Mouse (Mus musculus) megakaryocyte, embryonic 14.5 days (primary cell): Measurements from ENCODE around the gene Cox6b1. TPM values are rescaled to one million over a fixed set of nuclear protein-coding genes. Genes with fewer than 3 reads are reported as not detected.

Source experiments
- H3K27me3 ChIP-seq: replicated peaks from 2 replicates; pipeline ENCODE3; 2012; ENCODE audit warnings: inconsistent platforms
- H3K36me3 ChIP-seq: replicated peaks from 2 replicates; pipeline ENCODE3; 2012; ENCODE audit warnings: low read length, inconsistent platforms, mixed read lengths
- H3K4me1 ChIP-seq: 2 replicates; pipeline ENCODE4 v1.6.1; 2012; ENCODE audit warnings: inconsistent platforms
- H3K4me3 ChIP-seq: replicated peaks from 2 replicates; pipeline ENCODE3; 2012; ENCODE audit warnings: moderate library complexity, mild to moderate bottlenecking, inconsistent platforms
- H3K9me3 ChIP-seq: 2 replicates; pipeline ENCODE4 v1.6.1; 2012; ENCODE audit warnings: inconsistent platforms
- FLI1 ChIP-seq: IDR thresholded peaks from 2 replicates; pipeline ENCODE4 v1.6.1; 2012; ENCODE audit warnings: low read length, inconsistent platforms, mixed read lengths
- GATA1 ChIP-seq: IDR thresholded peaks from 3 replicates; pipeline ENCODE4 v1.6.1; 2012; ENCODE audit warnings: mixed read lengths, low read length, inconsistent platforms, borderline replicate concordance
- polyA plus RNA-seq: library from polyadenylated mRNA; stranded (reverse); fragments of >175 nt; gene quantifications from 2 replicates; pipeline ENCODE4 v1.2.3, GENCODE M21; 2012; ENCODE audit warnings: low replicate concordance; ENCODE audit not compliant: insufficient read depth

The Cox6b1 gene
- polyA plus RNA-seq, 1 experiment: 197 TPM

DNA sequence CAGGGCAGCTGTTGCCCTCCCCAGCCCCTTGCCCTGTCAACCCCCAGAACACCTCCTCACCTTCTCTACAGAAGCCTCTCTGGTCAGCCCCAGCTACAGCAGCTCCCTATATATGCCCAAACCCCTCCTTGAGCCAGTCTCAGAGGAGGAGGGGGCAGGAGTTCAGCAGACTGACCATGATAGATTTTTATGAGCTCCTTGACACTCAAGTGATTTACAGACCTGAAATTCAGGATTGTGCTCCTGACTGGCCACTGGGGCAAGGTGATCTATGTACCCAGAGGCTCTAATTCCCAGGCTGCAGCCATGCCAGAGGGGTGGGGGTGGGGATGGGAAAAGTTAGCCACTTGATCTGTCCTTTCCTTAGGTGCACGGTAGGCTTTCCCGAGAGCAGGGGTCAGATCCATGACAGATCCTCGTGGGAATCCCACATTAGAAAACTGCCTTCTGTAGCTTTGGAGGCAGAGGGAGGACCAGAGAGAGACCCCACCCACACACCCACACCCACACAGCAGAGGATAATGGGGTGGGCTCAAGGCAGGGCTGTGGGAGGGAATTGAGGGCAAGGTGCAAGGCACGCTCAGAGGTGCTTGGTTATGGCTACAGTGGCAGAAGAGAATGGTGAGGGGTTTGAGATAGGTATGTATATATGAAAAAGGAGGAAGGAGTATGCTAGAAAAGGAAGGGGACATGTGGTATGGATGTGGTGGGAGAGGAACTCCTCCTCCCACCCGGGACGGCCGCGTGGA lies 13.1 kb downstream of the Cox6b1 start, which contains the start of gene Upk1a:
Gene Upk1a, minus strand, starts transcription at position 194 of the 749 bp plus-strand sequence.
- peaks cover 28% of the 10 kb centered on the region for H3K36me3 ChIP-seq
- H3K27me3 ChIP-seq: peaks cover 3% of the 10 kb centered on the region
- peaks cover 22% of the 10 kb centered on the region for H3K4me1 ChIP-seq
- no peak for TF ChIP-seq GATA1
- H3K9me3 ChIP-seq: no peaks in the 10 kb centered on the region
- H3K4me3 ChIP-seq: peak within 1 kb of the TSS; percentile 42

DNA sequence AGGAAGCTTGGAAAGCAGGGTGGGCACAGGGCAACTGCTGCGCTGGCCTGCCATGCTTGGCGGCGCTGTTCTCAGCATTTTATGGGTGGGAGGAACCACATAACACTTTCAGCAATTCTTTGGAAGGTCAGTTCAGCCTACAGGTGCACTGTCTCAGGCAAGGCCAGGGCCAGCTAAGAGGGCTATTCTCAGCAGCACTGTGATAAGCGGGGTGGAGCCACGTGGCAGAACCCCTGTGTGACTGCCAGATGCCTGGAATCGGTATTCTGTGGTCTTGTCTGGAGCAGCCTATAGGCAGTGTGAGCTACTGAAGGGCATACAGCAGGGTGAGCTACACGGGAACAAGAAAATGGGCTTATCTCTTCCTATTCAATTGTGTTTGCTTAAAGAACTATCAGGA lies 15.9 kb downstream of the Cox6b1 start:
- TF ChIP-seq FLI1: no peak
- no peak for TF ChIP-seq GATA1
- Histone ChIP-seq H3K4me3 (no peak overlapping the region), H3K36me3 (no peaks in the 10 kb centered on the region), H3K4me1 (peaks cover 25% of the 10 kb centered on the region), H3K27me3 (peaks cover 9% of the 10 kb centered on the region), H3K9me3 (no peaks in the 10 kb centered on the region)

DNA sequence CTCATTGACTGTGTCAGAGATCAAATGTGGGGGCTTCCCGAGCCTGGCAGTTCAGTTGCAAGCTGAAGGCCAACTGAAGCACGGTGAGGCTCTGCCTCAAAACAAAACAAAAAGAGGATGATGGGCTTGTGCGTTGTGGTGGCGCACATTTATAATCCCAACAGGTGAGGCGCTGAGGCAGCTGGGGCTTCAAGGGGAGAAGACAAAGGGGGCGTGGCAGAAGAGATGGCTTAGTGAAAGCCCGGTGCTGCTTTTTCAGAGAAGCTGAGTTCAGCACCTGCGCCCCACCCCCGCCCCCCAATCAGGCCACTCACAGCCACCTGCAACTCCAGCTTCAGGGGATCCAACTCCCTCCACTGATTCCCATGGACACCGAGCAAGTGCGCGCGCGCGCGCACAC lies 17.5 kb downstream of the Cox6b1 start:
- Histone ChIP-seq H3K36me3 (no peaks in the 10 kb centered on the region), H3K4me3 (no peak overlapping the region), H3K9me3 (no peaks in the 10 kb centered on the region), H3K4me1 (peaks cover 21% of the 10 kb centered on the region), H3K27me3 (peaks cover 10% of the 10 kb centered on the region)
- TF ChIP-seq GATA1: no peak
- TF ChIP-seq FLI1: no peak

DNA sequence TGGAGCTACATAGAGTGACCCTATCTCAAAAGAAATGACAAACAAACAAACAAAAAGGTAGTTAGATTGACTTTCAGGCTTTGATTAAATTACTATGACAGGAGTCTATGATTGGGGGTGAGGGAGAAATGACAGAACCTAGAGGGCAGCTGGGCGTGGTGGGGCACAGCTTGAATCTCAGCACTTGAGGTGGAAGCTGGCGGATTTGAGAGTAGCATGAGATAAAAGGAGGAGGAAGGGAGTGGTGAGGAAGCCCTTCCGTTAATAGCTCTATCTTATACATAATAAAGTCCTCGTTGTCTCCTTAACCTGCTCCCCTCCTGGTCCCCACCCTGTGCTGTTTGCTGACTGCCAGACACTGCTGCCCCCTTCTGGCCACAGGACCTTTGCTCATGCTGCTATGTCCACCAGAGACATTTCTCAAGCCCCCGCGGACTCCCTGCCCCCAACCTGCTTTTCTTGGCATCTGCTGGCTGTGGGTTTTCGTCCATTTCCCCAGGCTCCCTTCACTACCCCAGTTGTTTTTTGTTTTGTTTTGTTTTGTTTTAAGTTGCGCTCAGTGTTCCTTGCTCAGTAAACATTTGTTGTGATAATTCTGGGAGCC lies 18.1 kb downstream of the Cox6b1 start:
- Histone ChIP-seq H3K4me3 (no peak overlapping the region), H3K4me1 (peaks cover 15% of the 10 kb centered on the region), H3K36me3 (no peaks in the 10 kb centered on the region), H3K9me3 (no peaks in the 10 kb centered on the region), H3K27me3 (peaks cover 13% of the 10 kb centered on the region)
- TF ChIP-seq GATA1 (no peak), FLI1 (no peak)

DNA sequence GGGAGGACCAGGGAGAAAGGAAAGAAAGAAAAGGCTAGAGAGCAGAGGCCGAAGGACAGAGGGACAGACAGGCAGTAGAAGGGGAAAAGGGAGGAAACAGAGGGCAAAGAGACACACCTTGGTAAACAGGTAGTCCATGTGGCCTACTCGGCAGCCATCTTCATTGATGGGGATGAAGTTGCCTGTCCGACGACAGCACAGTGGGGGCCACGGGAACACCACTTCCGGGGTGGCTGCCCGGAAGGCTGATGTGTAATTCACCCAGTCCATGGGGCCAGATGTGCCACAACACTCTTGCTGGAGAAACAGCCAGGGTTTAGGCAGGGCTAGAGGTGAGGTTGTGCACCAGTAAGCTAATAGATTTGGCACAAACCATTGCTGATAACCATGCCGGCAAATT lies 21.0 kb downstream of the Cox6b1 start:
- Histone ChIP-seq H3K4me1 (peaks cover 18% of the 10 kb centered on the region), H3K4me3 (no peak overlapping the region), H3K27me3 (peaks cover 17% of the 10 kb centered on the region), H3K36me3 (no peaks in the 10 kb centered on the region), H3K9me3 (no peaks in the 10 kb centered on the region)
- no peak for TF ChIP-seq GATA1
- TF ChIP-seq FLI1: no peak

DNA sequence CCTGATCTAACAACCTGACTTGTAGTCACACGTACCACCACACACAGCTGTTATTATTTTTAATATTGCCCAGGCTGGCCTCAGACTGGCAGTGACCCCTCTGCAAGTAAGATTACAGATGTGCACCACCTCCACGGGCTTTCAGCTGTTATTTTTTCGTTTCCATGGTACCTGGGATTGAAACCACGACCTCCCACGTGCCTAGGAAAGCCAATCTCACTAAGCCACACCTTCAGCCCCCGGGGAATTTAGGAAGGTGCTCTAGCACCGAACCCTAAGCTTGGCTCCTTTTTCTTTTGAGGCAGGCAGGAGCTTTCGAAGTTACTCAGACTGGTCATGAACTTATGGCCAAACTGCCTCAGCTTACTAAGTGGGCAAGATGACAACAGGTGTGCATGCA lies 21.5 kb downstream of the Cox6b1 start:
- Histone ChIP-seq H3K36me3 (no peaks in the 10 kb centered on the region), H3K27me3 (peaks cover 21% of the 10 kb centered on the region), H3K4me3 (no peak overlapping the region), H3K9me3 (no peaks in the 10 kb centered on the region), H3K4me1 (peaks cover 20% of the 10 kb centered on the region)
- TF ChIP-seq GATA1 (no peak), FLI1 (no peak)

DNA sequence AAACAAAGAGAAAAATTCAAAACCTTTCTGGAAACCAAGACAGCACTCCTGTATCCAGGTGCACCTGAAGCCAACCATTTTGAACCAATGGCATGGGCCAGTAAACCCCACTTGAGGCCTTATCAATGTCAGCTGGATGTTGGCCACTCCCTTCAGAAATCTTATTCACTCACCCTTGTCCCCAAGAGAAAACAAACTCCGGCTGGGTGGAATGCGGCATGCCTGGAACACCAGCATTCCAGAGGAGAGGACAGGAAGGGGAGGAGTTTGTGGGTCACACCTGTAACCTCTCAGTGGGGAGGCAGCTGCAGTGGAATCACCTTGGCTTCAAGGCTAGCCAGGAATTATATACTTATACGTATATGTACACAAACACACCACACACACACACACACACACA lies 23.4 kb downstream of the Cox6b1 start:
- Histone ChIP-seq H3K9me3 (peaks cover 3% of the 10 kb centered on the region; the same call in 1 of the 2 replicates), H3K36me3 (no peaks in the 10 kb centered on the region), H3K4me1 (peaks cover 10% of the 10 kb centered on the region), H3K27me3 (peaks cover 30% of the 10 kb centered on the region), H3K4me3 (no peak overlapping the region)
- TF ChIP-seq FLI1 (no peak), GATA1 (no peak)

DNA sequence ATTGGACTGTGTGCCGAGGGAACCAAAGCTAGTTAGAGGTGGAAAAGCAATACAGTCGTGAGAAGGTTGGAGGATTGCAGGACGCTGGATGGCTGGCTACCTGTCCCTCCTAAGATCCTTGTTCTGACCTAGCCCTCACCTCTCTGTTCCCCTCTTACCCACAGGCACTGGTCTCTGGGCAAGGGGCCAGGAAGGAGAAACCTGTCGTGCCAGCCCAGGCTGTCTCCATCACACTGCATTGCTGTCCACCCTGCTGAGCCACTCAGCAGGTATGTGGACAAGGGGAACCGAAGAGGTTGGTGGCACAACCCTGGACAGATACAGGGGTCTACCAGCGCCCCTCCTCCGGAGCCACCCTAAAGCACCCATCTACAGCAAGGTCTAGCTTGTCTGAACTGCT lies 25.3 kb downstream of the Cox6b1 start:
- Histone ChIP-seq H3K27me3 (peaks cover 28% of the 10 kb centered on the region), H3K36me3 (no peaks in the 10 kb centered on the region), H3K4me1 (peaks cover 10% of the 10 kb centered on the region), H3K9me3 (peaks cover 3% of the 10 kb centered on the region; the same call in 1 of the 2 replicates), H3K4me3 (no peak overlapping the region)
- TF ChIP-seq GATA1 (no peak), FLI1 (no peak)

DNA sequence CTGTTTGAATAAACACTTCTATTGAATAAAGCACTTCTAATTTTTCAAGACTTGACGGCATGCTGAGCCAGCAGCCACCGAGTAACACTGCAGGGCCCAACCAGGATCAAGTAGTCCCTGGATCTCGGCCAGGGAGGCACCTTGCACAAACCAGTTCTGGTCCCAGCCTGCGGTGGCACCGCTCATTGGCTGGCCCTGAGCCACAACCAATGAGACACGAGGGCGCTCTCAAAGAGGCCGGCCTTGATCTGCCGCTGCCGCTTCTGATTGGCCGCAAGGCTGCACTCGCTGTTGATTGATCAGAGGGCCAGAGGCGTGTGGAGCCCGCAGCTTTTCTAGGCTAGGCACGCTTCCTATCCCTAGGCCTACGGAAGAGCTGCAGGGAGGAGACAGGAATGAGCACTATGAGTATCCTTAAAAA lies 26.0 kb downstream of the Cox6b1 start:
- TF ChIP-seq FLI1: no peak
- TF ChIP-seq GATA1: no peak
- Histone ChIP-seq H3K4me1 (peaks cover 12% of the 10 kb centered on the region), H3K27me3 (peaks cover 34% of the 10 kb centered on the region), H3K9me3 (peaks cover 3% of the 10 kb centered on the region; the same call in 1 of the 2 replicates), H3K36me3 (no peaks in the 10 kb centered on the region), H3K4me3 (peak overlapping the region; percentile 33)

DNA sequence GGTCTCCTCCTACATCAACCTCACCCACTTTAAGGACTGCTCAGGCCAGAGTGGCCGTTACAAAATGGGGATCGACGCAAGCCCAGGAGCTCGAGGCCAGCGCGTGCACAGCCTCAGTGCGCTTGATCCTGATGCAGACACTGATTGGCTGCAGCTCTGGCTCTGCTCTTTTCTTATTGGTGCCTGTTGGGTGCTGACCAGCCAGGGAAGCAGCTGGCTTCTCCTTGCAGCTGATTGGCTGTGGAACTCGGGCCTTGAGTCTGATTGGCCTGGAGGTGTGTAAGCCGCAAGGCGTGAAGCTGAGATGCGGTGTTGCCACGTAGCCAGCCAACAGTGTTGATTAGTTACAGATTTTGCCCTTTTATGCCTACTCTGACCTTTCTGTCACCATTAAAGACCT lies 27.2 kb downstream of the Cox6b1 start, which contains the start of gene Zbtb32:
Gene Zbtb32, minus strand, starts transcription at position 124 of the 400 bp plus-strand sequence.
- H3K4me3 ChIP-seq: no peak within 1 kb of the TSS
- H3K27me3 ChIP-seq: peaks cover 37% of the 10 kb centered on the region
- H3K4me1 ChIP-seq: peaks cover 23% of the 10 kb centered on the region
- no peaks in the 10 kb centered on the region for H3K36me3 ChIP-seq
- TF ChIP-seq GATA1: no peak
- no peak for TF ChIP-seq FLI1
- H3K9me3 ChIP-seq: peaks cover 3% of the 10 kb centered on the region; the same call in 1 of the 2 replicates
